Mouse (Mus musculus) bone marrow, adult 2 months (tissue): Measurements from ENCODE around the gene Lrch3.

Source experiments
- CTCF ChIP-seq: fragments of 200-500 bp; IDR thresholded peaks from 2 replicates; pipeline ENCODE4 v1.5.1; 2011; ENCODE audit warnings: low read length, control low read depth; ENCODE audit not compliant: control insufficient read depth, insufficient read depth
- POLR2A ChIP-seq: fragments of 200-500 bp; IDR thresholded peaks from 2 replicates; pipeline ENCODE4 v1.6.1; 2011; ENCODE audit warnings: low read depth, mild to moderate bottlenecking, control low read depth, low read length, borderline replicate concordance; ENCODE audit not compliant: control insufficient read depth

- TF ChIP-seq CTCF (no peak), POLR2A (no peak)
Measured at GRCm38 (mm10) chr16:33026357-33026756, 112.5 kb downstream of the Lrch3 start.
